Mouse (Mus musculus): Measurements from ENCODE around the gene Efcc1.

- TF ChIP-seq CTCF (IDR thresholded peaks at IDR 0.05; ENCODE audit: insufficient read depth, low read length): no peak
- no peak for TF ChIP-seq POLR2A (IDR thresholded peaks at IDR 0.05; ENCODE audit: borderline replicate concordance, extremely low read depth, low read depth, low read length)
These were observed 6.3 kb downstream of the Efcc1 start for GRCm38 (mm10) chr6:87736923-87737322.
